Mouse (Mus musculus) embryonic facial prominence, embryonic 12.5 days (tissue): ENCODE data around the gene Spred2. TPM values are rescaled to one million over a fixed set of nuclear protein-coding genes. Genes with fewer than 3 reads are reported as not detected.

ENCODE experiments used
- ATAC-seq: fragments of 200-750 bp; cut with Nextera tagmentation; 2 replicates; pipeline ENCODE4 v1.8.0; 2017; ENCODE audit not compliant: insufficient number of reproducible peaks, insufficient read depth, low FRiP score, low TSS enrichment
- H3K27ac ChIP-seq: fragments of 300-500 bp; sonication (generic); 2 replicates; pipeline ENCODE4 v1.5.1; 2016; ENCODE audit warnings: mild to moderate bottlenecking
- H3K27me3 ChIP-seq: fragments of 300-500 bp; sonication (generic); 2 replicates; pipeline ENCODE4 v1.6.1; 2016; ENCODE audit warnings: mild to moderate bottlenecking, moderate library complexity
- H3K36me3 ChIP-seq: fragments of 300-500 bp; sonication (generic); 2 replicates; pipeline ENCODE4 v1.6.1; 2016; ENCODE audit warnings: mild to moderate bottlenecking
- H3K4me1 ChIP-seq: fragments of 300-500 bp; sonication (generic); 2 replicates; pipeline ENCODE4 v1.6.1; 2016
- H3K4me2 ChIP-seq: fragments of 300-500 bp; sonication (generic); replicated peaks from 2 replicates; pipeline ENCODE4 v1.6.1; 2016; ENCODE audit warnings: mild to moderate bottlenecking, moderate library complexity
- H3K4me3 ChIP-seq: fragments of 300-500 bp; sonication (generic); 2 replicates; pipeline ENCODE4 v1.5.1; 2016; ENCODE audit warnings: mild to moderate bottlenecking
- H3K9ac ChIP-seq: fragments of 300-500 bp; sonication (generic); 2 replicates; pipeline ENCODE4 v1.6.1; 2016; ENCODE audit warnings: mild to moderate bottlenecking, moderate library complexity
- H3K9me3 ChIP-seq: fragments of 300-500 bp; sonication (generic); 2 replicates; pipeline ENCODE4 v1.6.1; 2016; ENCODE audit warnings: mild to moderate bottlenecking, moderate library complexity
- WGBS: fragments of 180-500 bp; shearing (Covaris S2); methylation state at CpG from one replicate; pipeline ENCODE4 v1.1.7; 2016; 5-methylcytosine and 5-hydroxymethylcytosine counted together
- polyA plus RNA-seq: library from polyadenylated mRNA; unstranded; fragments of >200 nt; fragmentation: Nextera tagmentation; extraction: Ambion mirVana; gene quantifications from 2 replicates; pipeline ENCODE4 v1.2.1, GENCODE M21; 2016

Spred2 gene
- polyA plus RNA-seq, 1 experiment from 2014 or later = 10.0 TPM

DNA sequence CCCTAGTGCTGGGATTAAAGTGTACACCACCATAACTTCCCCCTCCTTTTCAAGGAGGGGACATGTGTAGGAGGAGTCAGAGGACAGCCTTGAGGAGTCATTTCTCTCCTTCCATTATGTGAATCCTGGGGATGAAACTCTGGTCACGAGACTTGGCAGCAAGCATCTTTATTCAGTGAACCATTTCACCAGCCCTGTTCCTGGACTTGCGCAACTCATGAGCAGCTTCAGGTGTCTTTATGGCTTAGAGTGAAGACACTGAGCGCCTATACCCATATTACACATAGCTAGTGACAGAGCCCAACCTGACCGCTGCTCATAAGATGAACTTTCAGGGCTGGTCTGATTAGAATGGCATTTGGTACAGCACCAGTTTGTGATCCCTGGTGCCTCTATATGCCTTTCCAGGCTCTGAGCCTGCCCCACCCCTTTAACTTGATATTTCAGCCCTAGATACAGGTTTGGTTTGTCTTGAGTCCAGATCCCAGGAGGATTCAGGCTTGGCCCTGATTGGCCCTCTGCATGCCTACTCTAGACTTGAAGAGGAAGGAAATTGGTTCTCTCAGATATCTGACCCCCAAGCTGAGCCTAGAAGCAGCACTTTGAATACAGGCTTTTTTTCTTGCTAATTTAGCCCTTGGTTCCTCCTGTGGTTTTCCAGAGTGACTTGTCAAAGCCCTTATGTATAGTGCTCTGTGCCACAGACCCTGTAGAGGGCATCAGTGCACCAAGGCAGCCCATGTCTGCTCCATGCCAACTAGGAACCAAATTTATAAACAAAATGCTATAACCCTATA lies 48.0 kb downstream of the Spred2 start:
- no peak; the same call in 1 of the 2 replicates for ATAC-seq
- 93% methylated on average over 4 of the region's 4 CpGs for WGBS
- H3K36me3 ChIP-seq = no peaks in the 10 kb centered on the region
- no peak overlapping the region for H3K4me2 ChIP-seq
- no peak overlapping the region for H3K4me3 ChIP-seq
- H3K27me3 ChIP-seq = no peaks in the 10 kb centered on the region
- H3K9me3 ChIP-seq = no peaks in the 10 kb centered on the region
- 0 out of 2 replicates have a peak overlapping the region, but pooled peaks have one; percentile 32 for H3K27ac ChIP-seq
- no peak overlapping the region for H3K9ac ChIP-seq
- H3K4me1 ChIP-seq = peaks cover 23% of the 10 kb centered on the region

DNA sequence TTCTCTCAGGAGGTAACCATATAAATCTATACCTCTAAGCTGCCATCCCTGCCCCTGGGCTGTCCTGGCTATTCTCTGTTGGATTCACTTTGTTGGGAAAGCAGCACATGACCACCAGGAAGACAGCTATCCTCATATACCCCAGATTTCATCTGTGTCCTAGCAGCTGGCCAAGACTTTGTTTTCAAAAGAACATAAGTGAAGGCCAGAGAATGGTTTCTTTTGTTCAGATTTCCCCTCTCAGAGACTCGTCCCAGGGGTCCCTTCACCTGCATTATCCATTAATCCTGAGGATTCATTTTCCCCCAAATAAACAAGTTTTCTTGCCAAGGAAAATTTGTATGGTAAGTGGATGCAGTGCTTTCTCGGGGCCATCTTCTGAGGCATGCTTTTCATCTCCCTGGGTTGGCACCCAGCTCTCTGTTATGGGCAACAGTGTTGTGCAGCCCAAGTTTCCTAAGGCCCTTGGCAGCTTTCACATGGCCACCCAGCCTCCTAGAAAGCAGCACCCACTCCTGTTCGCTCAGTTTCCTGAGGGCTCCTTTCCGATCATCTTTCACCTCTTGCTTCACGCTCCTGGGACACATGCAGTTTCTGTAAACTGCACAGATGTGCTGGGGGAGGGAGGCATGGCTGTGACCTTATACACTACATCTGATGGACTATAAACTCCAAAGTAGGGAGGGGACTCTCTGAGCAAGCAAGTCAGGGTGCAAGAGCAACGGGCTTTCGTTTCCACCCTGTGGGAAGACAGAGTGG lies 49.0 kb downstream of the Spred2 start:
- Histone ChIP-seq H3K27ac (0 out of 2 replicates have a peak overlapping the region, but pooled peaks have one; percentile 32), H3K9ac (no peak overlapping the region), H3K4me3 (no peak overlapping the region), H3K9me3 (no peaks in the 10 kb centered on the region), H3K4me1 (peaks cover 25% of the 10 kb centered on the region), H3K36me3 (no peaks in the 10 kb centered on the region), H3K27me3 (no peaks in the 10 kb centered on the region), H3K4me2 (no peak overlapping the region)
- WGBS = 59% methylated on average over 7 of the region's 7 CpGs
- ATAC-seq = no peak

DNA sequence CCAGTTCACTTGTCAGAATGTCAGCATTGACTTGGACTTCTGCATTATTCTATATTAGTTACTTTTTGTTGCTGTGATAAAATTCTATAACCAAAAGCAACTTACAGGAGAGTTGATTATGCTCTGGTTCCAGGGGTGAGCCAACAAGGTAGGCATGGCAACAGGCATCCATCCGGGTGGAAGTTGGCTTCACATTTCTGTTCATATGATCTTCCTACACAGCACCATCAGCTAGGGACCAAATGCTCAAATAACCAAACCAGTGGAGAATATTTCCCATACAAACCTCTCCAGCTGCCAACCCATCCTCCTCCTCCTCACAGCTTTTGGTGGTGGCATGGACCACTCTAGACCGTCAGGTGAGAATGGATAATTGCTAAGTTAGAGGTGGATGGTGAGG lies 51.9 kb downstream of the Spred2 start:
- Histone ChIP-seq H3K4me2 (no peak overlapping the region), H3K9ac (no peak overlapping the region), H3K27me3 (no peaks in the 10 kb centered on the region), H3K36me3 (no peaks in the 10 kb centered on the region), H3K27ac (no peak overlapping the region), H3K4me3 (no peak overlapping the region), H3K4me1 (peaks cover 36% of the 10 kb centered on the region), H3K9me3 (no peaks in the 10 kb centered on the region)
- ATAC-seq = no peak
- WGBS = 87% methylated on average over 2 of the region's 2 CpGs

DNA sequence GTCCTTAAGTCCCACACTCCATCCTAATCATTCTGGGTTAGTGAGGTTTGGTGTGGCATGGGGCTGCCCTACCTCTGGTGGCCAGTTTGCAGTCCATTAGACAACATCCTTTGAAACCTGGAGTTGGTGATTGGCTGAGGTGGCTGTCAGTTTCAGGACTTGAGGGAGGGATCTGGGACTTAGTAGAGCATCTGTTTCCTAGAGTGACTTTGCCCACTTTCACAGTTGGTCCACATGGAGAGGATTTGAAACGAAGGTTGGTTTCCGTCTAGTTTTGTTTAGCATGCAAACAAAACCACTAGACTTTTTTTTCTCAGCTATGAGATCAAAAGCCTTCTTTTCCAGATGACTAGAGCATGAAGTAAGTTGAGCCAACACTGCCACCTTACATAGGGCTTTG lies 53.5 kb downstream of the Spred2 start:
- Histone ChIP-seq H3K4me3 (no peak overlapping the region), H3K27ac (no peak overlapping the region), H3K36me3 (no peaks in the 10 kb centered on the region), H3K9ac (no peak overlapping the region), H3K4me1 (peaks cover 36% of the 10 kb centered on the region), H3K27me3 (no peaks in the 10 kb centered on the region), H3K4me2 (no peak overlapping the region), H3K9me3 (no peaks in the 10 kb centered on the region)
- ATAC-seq = no peak
- 56% methylated on average over 2 of the region's 2 CpGs for WGBS

DNA sequence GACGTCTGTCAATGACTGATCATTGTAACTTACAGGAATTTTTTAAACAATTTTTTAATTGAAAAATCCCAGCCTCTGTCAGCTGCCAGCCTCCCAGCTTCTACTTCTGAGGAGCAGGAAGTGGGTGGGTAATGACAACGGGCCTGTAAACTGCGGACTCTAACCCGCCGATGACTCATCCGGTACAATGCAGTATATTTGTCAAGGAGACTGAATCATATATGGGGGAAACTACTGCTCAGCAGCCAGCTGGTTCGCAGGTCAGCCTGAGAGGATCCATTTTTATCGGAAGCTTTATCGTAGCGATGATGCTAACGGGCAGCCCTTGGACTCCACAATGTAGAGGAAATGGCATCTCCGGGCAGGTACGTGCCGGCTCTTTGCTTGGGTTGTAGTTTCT lies 55.2 kb downstream of the Spred2 start:
- H3K4me3 ChIP-seq = no peak overlapping the region
- no peak for ATAC-seq
- H3K9ac ChIP-seq = no peak overlapping the region
- no peak overlapping the region for H3K27ac ChIP-seq
- H3K9me3 ChIP-seq = no peaks in the 10 kb centered on the region
- H3K27me3 ChIP-seq = no peaks in the 10 kb centered on the region
- 77% methylated on average over 14 of the region's 14 CpGs for WGBS
- H3K4me1 ChIP-seq = peaks cover 37% of the 10 kb centered on the region
- H3K36me3 ChIP-seq = no peaks in the 10 kb centered on the region
- H3K4me2 ChIP-seq = no peak overlapping the region

DNA sequence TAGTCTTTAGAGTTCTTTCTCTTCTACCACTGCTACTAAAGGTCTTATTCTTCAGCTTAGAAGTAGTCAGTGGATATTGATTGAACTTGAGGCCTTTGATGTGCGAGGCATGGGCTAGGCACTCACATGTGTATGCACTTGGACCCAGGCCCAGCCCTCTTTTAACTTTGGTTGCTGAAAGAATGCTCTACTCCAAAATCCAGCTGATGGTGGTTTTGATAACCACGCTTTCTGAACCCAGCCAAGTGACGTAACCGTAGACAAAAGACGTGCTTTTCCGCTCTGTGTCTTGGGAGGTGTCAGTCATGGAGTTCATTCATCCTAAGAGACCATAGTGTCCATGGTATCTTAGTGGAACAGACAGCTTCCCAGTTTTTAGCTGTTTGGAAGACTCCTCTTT lies 57.9 kb downstream of the Spred2 start:
- H3K9me3 ChIP-seq = no peaks in the 10 kb centered on the region
- H3K36me3 ChIP-seq = no peaks in the 10 kb centered on the region
- H3K27me3 ChIP-seq = no peaks in the 10 kb centered on the region
- 77% methylated on average over 6 of the region's 6 CpGs for WGBS
- H3K9ac ChIP-seq = no peak overlapping the region
- no peak for ATAC-seq
- no peak overlapping the region for H3K4me2 ChIP-seq
- H3K4me3 ChIP-seq = no peak overlapping the region
- H3K27ac ChIP-seq = no peak overlapping the region
- peaks cover 49% of the 10 kb centered on the region for H3K4me1 ChIP-seq

DNA sequence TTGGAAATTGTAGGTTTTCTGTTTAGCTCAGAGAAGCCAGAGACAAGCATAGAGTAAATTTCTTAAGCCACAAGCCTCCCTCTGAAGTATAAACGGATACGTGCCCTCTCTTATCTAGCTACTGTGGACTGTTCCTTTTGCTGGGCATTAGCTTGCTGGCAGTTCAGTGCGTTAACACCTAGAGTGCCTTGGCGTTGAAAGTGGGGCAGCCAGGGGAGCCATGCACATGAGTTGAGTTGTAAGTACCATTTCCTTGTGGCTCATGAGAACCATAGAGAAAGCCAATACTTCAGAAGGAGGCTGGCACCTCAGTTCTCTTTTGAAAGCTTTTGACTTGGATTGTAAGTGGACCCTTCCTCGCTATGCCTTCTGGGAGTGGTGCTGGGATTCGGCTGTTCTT lies 58.6 kb downstream of the Spred2 start:
- no peaks in the 10 kb centered on the region for H3K36me3 ChIP-seq
- H3K9me3 ChIP-seq = no peaks in the 10 kb centered on the region
- 73% methylated on average over 6 of the region's 6 CpGs for WGBS
- no peak overlapping the region for H3K4me2 ChIP-seq
- H3K4me3 ChIP-seq = no peak overlapping the region
- H3K27me3 ChIP-seq = no peaks in the 10 kb centered on the region
- no peak for ATAC-seq
- H3K27ac ChIP-seq = peak overlapping the region; percentile 41; the same call in 1 of the 2 replicates
- peaks cover 56% of the 10 kb centered on the region for H3K4me1 ChIP-seq
- no peak overlapping the region for H3K9ac ChIP-seq

DNA sequence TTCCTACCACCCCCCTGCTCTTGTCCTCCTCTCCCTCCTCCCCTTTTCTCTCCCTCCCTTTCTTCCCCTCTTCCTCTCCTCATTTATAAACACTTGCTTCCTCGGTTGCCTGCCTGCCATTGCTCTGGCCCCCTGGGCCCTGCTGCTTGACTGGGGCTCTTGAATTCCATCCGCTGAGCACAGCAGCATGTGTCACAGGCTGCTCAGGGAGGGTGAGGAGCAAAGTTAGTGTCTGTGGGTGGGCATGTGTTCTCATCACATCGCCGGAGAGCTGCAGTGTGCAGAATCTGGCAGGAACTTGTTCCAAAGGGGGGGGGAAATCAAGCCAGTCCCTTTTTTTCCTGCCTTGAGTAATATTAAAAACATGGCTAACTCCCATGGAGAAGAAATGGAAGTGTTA lies 59.1 kb downstream of the Spred2 start:
- Histone ChIP-seq H3K4me3 (no peak overlapping the region), H3K9me3 (no peaks in the 10 kb centered on the region), H3K4me2 (no peak overlapping the region), H3K9ac (no peak overlapping the region), H3K27me3 (no peaks in the 10 kb centered on the region), H3K27ac (peak overlapping the region; percentile 41; the same call in 1 of the 2 replicates), H3K36me3 (no peaks in the 10 kb centered on the region), H3K4me1 (peaks cover 55% of the 10 kb centered on the region)
- WGBS = 35% methylated on average over 4 of the region's 4 CpGs
- no peak for ATAC-seq

DNA sequence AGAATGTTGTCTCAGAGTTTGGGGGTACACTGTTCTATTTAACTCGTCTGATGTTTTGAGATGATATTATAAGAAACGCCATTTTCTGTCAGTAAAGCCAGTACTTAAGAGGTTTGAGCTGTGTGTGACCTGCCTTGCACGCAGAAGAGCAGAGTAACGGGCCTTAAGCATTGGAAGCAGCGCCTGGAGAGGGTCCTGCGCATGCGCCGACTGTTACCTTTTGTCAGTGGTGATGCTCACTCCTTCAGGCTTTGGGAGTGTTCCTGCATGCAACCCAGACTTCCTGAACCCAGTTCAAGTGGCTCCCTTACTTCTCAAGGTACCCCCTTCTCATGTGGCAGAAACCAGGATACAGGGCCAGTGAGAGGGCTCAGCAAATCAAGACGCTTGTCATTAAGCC lies 59.9 kb downstream of the Spred2 start:
- Histone ChIP-seq H3K27ac (no peak overlapping the region), H3K36me3 (no peaks in the 10 kb centered on the region), H3K4me2 (no peak overlapping the region), H3K9ac (no peak overlapping the region), H3K4me3 (no peak overlapping the region), H3K27me3 (no peaks in the 10 kb centered on the region), H3K4me1 (peaks cover 55% of the 10 kb centered on the region), H3K9me3 (no peaks in the 10 kb centered on the region)
- ATAC-seq = no peak
- WGBS = 75% methylated on average over 9 of the region's 9 CpGs

DNA sequence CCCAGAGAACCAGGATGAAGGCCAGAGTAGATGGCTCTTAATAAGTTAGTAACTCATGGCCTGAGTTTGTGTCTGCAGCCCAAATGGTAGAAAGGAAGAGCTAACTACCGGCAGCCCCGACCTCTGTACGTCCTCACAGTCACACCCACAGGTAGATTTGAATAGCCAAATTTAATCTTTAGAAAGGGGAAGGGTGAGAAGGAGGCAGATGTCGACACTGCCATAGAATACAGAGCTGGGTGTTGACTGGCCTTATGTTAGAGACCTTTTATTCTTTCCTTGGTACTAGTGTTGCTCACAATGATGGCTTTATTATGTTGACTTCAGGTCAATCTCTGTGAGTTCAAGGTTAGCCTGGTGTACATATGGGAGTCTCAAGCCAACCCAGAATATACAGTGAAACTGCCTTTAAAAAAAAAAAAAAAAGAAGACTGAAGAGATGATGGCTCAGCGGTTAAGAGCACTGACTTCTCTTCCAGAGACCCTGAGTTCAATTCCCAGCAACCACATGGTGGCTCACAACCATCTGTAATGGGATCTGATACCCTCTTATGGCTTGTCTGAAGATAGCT lies 61.2 kb downstream of the Spred2 start:
- no peak overlapping the region for H3K4me3 ChIP-seq
- WGBS = 67% methylated on average over 5 of the region's 5 CpGs
- no peak overlapping the region for H3K4me2 ChIP-seq
- no peak for ATAC-seq
- no peaks in the 10 kb centered on the region for H3K27me3 ChIP-seq
- no peak overlapping the region for H3K27ac ChIP-seq
- H3K9ac ChIP-seq = no peak overlapping the region
- no peaks in the 10 kb centered on the region for H3K36me3 ChIP-seq
- peaks cover 43% of the 10 kb centered on the region for H3K4me1 ChIP-seq
- H3K9me3 ChIP-seq = no peaks in the 10 kb centered on the region

DNA sequence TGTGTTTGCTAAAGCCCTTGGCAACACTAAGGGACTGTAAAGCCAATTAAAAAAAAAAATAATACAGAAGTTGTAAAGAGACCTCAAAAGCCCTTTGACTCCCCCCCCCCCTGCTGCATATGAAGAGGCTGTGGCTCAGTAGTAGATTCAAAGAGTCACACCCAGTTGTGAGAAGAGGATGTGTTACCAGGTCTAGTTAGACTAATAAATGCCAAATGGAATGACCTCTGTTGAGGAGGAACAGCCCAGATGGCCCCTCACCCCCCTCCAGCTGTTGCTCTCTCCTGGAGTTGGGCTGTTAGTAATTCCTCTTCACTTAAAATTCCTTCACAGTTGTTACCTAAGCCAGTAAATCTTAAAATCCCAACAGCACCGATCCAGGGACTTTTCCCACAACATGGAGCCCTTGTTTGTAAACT lies 62.3 kb downstream of the Spred2 start:
- 11% methylated on average over 1 of the region's 1 CpGs for WGBS
- no peak overlapping the region for H3K4me3 ChIP-seq
- peaks cover 50% of the 10 kb centered on the region for H3K4me1 ChIP-seq
- H3K9me3 ChIP-seq = no peaks in the 10 kb centered on the region
- H3K4me2 ChIP-seq = 0 out of 2 replicates have a peak overlapping the region, but pooled peaks have one; percentile 6
- no peaks in the 10 kb centered on the region for H3K36me3 ChIP-seq
- H3K9ac ChIP-seq = no peak overlapping the region
- 0 out of 2 replicates have a peak overlapping the region, but pooled peaks have one; percentile 46 for H3K27ac ChIP-seq
- ATAC-seq = no peak; the same call in 1 of the 2 replicates
- no peaks in the 10 kb centered on the region for H3K27me3 ChIP-seq
